Mouse (Mus musculus): ENCODE results near the gene Fbxl18.

- TF ChIP-seq CTCF (IDR thresholded peaks at IDR 0.05; ENCODE audit: control insufficient read depth, insufficient read depth, low read length) (no peak), POLR2A (IDR thresholded peaks at IDR 0.05; ENCODE audit: borderline replicate concordance, control insufficient read depth, low read depth, low read length) (peak; percentile 37; the same call in 1 of the 2 replicates)
Observed at GRCm38 (mm10) chr5:142818435-142819360, 76.5 kb downstream of the Fbxl18 start.
